ENCODE assay signal across 18 mouse cellular contexts in the genomic region with DNA sequence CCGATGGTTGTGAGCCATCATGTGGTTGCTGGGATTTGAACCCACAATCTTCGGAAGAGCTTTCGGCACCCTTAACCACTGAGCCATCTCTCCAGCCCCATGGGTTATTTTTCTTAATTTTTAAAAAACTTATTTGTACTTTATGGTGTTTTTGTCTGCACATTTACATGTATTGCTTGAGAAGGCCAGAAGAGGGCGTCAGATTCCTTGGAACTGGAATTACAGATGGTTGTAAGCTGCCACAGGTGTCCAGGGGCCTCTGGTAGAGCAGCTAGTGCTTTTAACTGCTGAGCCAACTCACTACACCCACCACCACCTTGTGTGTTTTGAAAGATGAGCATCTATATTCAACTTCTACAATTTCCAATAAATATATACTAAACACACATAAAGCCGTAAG.
DNase-seq lines count a peak whose midpoint lies in the region; ATAC-seq and TF ChIP-seq lines count a peak whose summit lies in the region.
"Had no signal": no experiment of that assay in that cellular context is flagged by ENCODE, and none has a peak within 500 bp of the region (broad histone marks: within the 10 kb centered on the region; RNA-seq: fewer than 3 reads in every experiment).

No protein-coding gene starts in this region.

- H3K4me2 ChIP-seq in liver, postnatal 0 days (ENCODE audit: low read depth, low read length), result no peak overlapping the region
- H3K4me2 ChIP-seq: embryonic facial prominence, embryonic 13.5 days; limb, embryonic 12.5 days had no signal

- ATAC-seq in liver, postnatal 0 days, result no peak
- 0 out of 2 replicates have a peak, but pooled peaks have one; percentile 36 for ATAC-seq in megakaryocyte-erythroid progenitor cell, adult 5-6 weeks (replicated peaks; ENCODE audit: low FRiP score, low TSS enrichment, poor library complexity, severe bottlenecking)
- no peak for ATAC-seq in activated CD4-positive, CD25-positive, alpha-beta regulatory T cell, adult 4 months
- ATAC-seq: intestine, embryonic 16.5 days; midbrain, embryonic 16.5 days had no signal

- peak; percentile 11 for DNase-seq in embryo, embryonic 10.5 days (ENCODE audit: low spot score)
- no peak for DNase-seq in embryo, embryonic 9.5 days (ENCODE audit: extremely low spot score)
- DNase-seq in liver, postnatal 0 days, result no peak
- DNase-seq in liver, result no peak
- peak; percentile 29 for DNase-seq in NIH3T3 (ENCODE audit: low read depth)
- DNase-seq in adrenal gland, adult 2 months, result no peak
- DNase-seq: adrenal gland, adult 8-10 months; cerebellum, adult 9-10 months; kidney, postnatal 36 days; lung, adult 18-20 months; right cerebral cortex, postnatal 14 days had no signal

- H3K27me3 ChIP-seq in liver, postnatal 0 days (ENCODE audit: insufficient read depth, low read length), result no peaks in the 10 kb centered on the region
- H3K27me3 ChIP-seq: embryonic facial prominence, embryonic 13.5 days; limb, embryonic 12.5 days had no signal

- H3K36me3 ChIP-seq in liver, postnatal 0 days (replicated peaks; ENCODE audit: insufficient read depth, low read length), result no peaks in the 10 kb centered on the region
- H3K36me3 ChIP-seq: embryonic facial prominence, embryonic 13.5 days; forebrain, embryonic 10.5 days; limb, embryonic 12.5 days had no signal

- no peaks in the 10 kb centered on the region for H3K9me3 ChIP-seq in liver, postnatal 0 days (ENCODE audit: low read length)
- H3K9me3 ChIP-seq: embryonic facial prominence, embryonic 13.5 days; forebrain, embryonic 10.5 days; limb, embryonic 12.5 days had no signal

- WGBS in liver, postnatal 0 days (ENCODE audit: insufficient replicate concordance), result 73% methylated on average over 5 of the region's 5 CpGs

- H3K4me1 ChIP-seq in liver, postnatal 0 days (ENCODE audit: insufficient read depth), result no peaks in the 10 kb centered on the region
- H3K4me1 ChIP-seq: limb, embryonic 12.5 days had no signal

- TF ChIP-seq CTCF in liver, postnatal 0 days (IDR thresholded peaks at IDR 0.05; ENCODE audit: low read depth), result peak; percentile 38; the same call in 1 of the 2 replicates

- TF ChIP-seq EP300 in liver, postnatal 0 days (IDR thresholded peaks at IDR 0.05; ENCODE audit: low read depth), result no peak

- no peak overlapping the region for H3K9ac ChIP-seq in liver, postnatal 0 days (replicated peaks)
- H3K9ac ChIP-seq: embryonic facial prominence, embryonic 13.5 days; limb, embryonic 12.5 days had no signal

- no peak overlapping the region for H3K4me3 ChIP-seq in liver, postnatal 0 days (ENCODE audit: low read depth, low read length)
- H3K4me3 ChIP-seq: embryonic facial prominence, embryonic 13.5 days; forebrain, embryonic 10.5 days; limb, embryonic 12.5 days had no signal

- no peak overlapping the region for H3K27ac ChIP-seq in liver, postnatal 0 days (ENCODE audit: low read depth)
- H3K27ac ChIP-seq: embryonic facial prominence, embryonic 13.5 days; forebrain, embryonic 10.5 days; limb, embryonic 12.5 days had no signal

Comparison
In these comparisons a context has a peak if more than half of its experiments do, and no peak if none do; other contexts are left out.
1. DNase-seq: peak in embryo, embryonic 10.5 days (single experiment) and NIH3T3 (single experiment); none in embryo, embryonic 9.5 days (single experiment), liver, postnatal 0 days (single experiment), liver (single experiment) and adrenal gland, adult 2 months (single experiment).